Mouse (Mus musculus) urinary bladder, postnatal 14 days (tissue): ENCODE results near the gene 1700088E04Rik.

ENCODE experiments used
- DNase-seq: peaks from one replicate; pipeline ENCODE4 v3.0.0; 2021; ENCODE audit warnings: low spot score

The 1700088E04Rik gene

DNA sequence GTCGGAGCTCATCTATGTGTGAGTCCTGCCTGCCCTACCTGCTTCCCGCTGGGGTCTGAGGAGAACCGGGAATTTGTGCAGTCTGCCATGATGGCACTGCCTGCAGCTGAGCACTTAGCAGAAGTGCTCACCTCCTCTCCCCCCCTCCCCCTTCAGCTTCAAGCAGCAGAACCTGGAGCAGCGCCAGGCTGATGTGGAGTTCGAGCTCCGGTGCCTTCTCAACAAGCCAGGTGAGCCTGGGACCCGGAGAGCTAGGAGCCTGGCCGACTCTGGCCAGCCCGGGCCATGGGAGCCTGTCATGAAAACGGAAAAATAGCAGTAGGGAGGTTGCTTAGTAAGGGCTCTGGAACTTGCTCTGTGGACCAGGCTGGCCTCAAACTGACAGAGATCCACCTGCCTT, 10.3 kb downstream of the 1700088E04Rik start:
- peak; percentile 53 for DNase-seq

DNA sequence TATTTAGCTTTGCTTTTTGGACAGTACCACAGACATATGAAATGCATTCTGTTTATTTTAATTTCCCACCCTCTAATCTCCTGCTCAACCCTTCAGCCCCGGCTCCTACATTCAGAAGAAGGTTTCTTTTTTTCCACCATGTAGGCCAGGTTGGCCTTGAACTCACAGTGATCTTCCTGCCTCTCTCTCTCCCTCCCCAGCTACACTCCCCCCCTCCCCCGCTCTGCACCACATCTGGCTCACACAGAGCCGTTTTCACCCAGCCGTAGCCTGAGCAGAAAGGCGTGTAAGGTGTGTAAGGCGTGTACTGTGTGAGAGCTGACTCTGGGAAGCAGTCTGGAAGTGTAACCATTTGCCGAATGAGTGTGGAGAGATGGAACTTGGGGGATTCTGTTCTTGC, 11.7 kb downstream of the 1700088E04Rik start:
- no peak for DNase-seq

DNA sequence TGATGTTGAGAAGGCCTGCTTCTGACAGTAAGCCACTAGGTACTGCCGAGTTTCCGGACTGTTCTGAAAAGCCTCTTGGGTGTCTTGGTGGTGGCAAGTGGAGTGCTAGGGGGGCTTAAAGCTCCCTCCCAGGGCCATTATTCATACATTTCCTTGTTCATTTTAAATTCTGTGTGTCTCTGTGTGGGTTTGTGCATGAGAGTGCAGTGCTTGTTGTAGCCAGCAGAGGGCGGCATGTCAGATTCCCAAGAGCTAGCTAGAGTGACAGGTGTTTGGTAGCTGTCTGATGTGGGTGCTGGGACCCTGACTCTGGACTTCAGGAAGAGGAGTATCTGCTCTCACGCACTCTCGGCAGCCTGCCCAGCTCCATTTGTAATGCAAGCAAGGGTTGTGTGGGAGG, 12.8 kb downstream of the 1700088E04Rik start:
- no peak for DNase-seq

DNA sequence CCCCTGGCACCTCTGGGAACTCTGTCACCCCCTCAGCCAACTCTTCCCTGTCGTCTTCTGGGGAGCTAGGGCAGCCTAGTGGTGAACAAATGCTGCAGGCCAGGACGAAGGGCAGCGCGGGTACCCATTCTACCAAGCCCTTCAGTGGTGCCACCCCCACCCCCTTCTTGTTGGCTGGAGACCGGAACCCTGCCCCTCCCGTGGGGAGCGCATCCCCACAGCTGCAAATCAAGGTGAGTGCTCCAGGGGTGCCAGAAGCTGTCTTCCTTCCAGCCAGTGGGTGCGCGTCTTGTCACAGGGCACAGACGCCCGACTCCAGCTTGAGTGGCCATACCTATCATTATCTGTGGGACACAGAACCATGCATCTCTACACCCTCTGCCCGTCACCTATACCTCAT, 14.0 kb downstream of the 1700088E04Rik start:
- no peak for DNase-seq

DNA sequence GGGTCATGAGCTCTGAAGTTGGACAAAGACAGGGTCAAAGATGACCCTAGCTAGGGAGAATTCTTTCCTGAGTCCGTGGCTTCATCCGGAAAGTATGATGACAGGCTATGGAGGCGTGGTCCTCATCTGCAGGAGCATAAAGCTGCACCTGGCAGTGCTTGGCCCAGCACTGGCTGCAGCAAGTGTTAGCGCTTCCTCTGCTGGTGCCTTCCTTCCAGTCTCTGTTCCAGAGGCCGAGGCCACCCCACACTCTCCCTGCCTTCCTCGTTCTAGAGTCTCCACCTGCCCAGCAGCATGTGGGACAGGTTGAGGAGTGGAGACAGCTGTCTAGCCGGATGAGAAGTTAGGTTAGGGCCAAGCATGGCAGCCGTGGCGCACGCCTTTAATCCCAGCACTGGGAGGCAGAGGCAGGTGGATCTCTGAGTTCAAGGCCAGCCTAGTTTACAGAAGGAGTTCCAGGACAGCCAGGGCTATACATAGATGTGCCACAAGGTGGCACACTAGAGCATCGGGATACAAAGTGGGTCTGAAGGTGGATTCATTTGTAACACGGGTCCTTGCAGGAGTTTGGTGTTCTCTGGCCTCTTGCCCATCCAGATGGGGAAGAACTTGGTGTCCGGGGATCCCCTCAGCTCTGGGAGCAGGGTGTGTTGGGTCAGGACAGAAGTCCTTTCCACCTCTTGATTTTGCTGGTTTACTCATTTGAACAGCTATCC, 14.7 kb downstream of the 1700088E04Rik start:
- DNase-seq = peak; percentile 68

DNA sequence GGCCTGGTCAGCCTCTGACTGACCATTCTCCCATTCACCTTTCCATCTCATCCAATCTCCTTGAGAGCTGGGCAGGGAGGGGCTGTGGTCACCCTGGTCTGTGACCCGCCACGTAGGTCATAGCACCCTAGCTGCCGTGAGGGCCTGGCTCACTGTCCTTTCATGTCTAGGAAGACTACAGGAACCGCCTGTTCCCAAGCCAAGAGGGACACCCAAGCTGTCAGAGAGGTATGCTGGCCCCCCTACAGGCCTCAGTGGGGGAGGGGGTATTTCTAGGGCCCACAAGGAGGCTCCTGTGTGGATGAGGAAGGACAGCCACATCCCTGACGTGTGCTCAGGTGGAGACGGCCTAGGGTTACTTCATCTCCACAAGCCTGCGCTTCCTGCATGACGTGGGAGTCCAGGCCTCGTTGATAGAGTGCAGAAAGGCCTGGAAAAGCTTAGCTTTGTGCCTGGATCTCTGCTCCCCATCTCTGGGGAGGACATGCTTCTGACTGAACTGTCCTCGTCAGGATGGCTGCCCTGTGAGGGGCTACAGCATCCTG, 16.6 kb downstream of the 1700088E04Rik start:
- no peak for DNase-seq

DNA sequence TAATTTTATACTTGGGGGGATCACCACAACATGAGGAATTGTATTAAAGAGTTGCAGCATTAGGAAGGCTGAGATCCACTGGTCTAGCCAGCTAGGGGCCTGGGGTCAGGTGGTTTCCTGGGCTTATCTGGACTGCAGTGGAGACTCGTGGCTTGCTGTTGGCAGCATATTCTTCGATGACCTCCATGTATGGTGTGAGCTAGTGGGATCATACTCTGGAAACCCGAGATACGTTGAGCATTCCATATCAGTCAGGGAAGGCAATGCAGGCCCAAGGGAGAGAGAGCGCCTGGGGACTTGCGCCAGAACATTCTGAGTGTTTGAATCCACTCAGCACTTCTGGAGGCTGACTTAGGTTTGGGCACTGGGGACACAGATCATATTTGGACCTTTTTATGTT, 17.3 kb downstream of the 1700088E04Rik start:
- DNase-seq = no peak

DNA sequence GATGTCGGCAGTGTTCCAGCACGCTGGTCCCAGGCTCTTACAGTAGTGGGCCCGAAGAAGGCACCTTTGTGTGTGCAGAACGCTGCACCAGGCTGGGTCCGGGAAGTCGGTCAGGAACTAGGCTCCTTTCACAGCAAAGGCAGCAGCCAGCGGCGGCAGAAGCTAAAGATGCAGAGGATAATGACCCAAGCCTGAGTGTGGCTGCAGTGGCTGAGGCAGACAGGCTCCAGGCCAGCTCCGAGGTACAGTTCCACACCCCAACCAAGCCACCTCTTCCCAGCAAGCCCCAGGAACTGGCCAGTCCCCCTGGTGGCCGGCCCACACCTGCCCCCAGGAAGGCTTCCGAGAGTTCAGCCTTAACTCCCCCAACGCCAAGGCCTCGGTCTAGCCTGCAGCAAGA, 18.5 kb downstream of the 1700088E04Rik start:
- no peak for DNase-seq

DNA sequence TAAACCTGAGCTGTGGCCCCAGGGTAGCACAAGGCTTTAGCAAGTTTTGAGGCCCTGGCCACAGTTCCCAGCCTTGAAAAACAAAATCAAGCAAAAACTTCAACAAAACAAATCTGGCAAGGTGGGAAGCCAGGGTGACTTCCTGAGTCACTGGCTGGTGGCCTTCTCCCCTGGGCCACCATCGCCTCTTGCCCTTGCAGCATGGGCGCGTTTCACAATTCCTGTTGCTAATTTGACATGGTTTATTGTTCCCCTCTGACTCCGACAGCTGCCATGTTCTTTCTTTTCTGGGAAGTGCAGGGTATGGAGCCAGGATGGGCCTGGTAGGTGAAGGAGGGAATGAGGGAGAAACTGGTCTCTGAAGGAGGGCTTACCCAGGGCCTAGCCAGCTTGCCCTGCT, 18.9 kb downstream of the 1700088E04Rik start:
- DNase-seq = no peak

DNA sequence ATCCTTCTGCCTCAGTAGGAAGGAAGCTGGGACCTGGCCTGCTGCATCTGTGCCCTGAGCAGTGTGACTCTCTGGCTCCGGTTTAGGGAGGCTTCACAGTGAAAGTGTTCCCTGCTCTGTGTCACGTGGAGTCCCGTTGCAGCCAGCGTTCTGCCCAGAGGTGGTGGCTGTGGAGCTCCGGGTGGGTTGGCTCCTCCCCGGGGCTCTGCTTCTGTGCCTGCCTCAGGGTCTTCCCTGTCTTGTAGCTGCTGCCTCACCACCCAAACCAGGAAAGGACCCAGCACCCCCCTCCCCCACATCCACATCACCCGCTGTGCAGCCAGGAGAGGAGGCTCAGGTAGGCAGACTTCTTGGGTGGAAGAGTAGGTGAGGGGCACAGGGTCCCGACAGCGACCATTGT, 21.6 kb downstream of the 1700088E04Rik start:
- no peak for DNase-seq

DNA sequence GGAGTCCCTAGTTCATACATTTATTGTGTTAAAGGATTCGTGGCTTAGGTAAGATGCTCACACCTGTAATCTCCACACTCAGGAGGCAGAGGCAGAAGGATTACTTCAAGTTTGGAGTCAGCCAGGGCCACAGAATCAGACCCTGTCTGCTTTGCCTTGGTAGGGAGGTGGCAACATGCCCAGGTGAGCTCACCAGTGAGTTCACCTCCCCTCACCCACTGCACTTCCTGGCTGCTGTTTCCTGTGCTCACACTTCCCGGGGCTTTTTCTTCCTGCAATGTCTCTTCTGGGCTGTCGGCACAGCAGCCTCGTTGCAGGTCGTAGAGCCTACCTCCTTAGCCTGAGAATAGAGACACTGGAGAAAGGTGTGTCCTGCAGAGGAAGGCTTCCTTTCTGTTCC, 25.8 kb downstream of the 1700088E04Rik start:
- DNase-seq = no peak

DNA sequence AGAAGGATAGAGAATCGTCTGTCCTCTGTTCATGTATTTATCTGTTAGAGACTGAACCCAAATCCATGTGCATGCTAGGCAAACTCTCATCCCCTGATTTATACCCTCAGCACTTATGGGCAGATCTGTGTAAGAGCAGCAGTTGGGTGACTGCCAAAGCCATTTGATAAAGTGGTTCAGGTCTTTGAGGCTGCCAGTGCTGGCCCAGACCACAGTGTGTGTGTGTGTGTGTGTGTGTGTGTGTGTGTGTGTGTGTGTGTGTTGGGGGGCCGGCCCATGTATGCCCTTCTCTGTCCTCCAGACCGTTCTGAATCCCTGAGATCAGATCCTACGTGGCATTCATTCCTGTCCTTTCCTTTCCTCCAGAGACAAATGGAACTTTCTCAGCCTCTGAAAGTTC, 29.3 kb downstream of the 1700088E04Rik start:
- no peak for DNase-seq

DNA sequence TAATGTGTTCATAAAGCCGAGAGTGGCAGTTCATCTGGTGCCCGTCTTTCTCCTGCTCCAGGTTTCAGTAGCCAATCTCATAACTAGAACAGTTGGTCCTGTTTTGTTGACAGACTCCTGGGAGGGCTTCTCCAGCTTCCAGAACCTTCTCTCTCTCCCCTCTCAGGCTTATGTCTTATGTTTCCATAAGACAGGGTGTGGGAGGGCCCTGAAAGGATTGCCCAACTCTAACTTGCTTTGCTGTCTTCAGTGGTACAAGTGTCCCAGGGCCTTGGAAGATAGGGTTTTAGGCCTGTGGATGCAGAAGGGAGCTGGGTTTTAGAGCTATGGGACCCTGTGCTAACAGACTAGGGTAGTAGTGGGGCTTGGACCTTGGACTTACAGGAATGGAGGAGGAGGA, 30.5 kb downstream of the 1700088E04Rik start:
- no peak for DNase-seq

DNA sequence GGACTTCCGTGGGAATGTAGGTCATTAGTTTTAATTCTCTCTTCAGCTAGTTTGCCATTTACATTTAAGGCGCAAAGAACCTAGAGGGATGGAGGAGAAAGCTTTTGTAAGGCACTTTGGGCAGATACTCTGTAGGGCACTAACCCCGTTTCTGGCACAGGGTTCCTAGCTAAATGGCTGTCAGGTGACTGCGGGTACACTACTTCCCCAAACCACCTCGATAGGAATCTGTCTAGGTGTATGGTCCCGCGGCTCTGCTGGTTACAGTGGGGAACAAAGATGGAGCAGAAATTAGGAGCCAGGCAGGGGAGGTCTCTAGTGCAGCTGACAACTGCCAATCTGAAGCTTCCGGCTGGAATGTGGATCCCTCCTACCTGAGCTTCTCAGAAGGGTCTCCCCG, 31.0 kb downstream of the 1700088E04Rik start:
- no peak for DNase-seq

DNA sequence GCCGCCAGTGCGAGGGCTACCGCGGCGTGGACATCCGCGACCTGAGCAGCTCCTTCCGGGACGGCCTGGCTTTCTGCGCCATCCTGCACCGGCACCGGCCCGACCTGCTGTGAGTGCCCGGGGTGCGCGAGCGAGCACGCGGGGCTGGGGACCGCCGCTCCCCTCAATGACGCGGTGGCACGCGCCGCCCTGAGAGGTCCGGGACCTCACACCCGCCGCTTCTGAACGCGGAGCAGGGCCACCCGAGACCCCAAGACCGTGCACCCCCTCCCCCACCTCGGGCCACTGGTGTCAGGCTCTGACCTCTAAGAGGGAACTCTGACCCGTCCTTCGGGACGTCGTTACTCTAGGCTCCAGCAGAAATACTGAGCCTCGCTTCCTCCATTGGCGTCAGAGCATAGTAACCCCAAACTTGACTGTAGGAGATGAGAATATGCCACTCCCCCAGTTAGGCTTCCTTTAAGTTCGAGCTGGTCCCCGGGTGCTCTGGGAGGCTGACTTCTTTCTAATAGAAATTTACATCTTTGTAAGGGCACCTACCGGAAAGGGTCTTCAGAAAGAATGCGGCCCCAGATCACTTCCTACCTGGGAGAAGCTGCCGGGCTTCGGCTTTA, 31.6 kb downstream of the 1700088E04Rik start:
- DNase-seq = no peak

DNA sequence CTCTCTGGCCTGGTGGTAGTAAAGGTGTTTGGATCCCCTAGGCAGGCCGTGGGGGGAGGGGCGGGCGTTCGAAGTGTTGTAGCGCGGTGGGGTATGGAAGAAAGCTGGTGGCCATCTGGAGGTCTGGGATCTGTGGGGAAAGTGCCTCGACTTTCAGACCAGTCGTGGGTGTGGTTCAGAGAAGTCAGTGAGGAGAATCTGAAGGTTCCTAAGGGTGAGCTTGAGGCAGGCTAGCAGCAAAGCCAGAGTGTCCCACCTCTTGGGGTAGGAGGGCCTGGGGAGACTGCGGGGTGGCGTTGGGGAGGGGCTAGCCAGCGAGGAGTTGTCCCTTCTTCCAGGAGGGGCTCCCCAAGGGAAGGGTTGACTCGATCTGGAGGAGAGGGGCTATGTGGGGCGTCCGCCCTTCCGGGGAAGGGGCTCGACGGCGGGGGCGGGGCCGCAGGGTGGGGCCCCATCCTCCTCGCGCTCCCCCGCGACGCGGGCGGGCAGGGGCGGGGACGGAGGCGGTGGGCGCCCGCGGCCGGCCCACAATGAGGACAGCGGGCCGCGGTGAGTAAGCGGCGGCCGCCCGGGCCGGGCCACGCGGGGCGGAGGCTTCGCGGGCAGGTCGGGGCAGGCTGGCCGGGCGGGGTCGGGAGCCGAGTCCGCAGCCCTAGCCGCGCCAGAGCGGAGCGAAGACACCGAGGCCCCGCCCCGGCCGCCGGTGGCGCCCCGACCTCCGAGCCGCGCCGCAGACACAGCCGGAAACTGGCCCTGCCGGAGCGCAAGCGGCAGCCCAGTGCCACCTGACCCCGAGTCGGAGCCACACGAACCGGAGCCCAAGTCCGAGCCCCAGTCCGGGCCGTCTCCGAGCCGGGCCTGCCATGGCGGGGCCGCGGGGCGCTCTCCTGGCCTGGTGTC, 32.4 kb downstream of the 1700088E04Rik start, which contains the start of gene Micall1:
Micall1 (plus strand) TSS at position 478 of the 900 bp plus-strand sequence.
- DNase-seq = peak; percentile 88

DNA sequence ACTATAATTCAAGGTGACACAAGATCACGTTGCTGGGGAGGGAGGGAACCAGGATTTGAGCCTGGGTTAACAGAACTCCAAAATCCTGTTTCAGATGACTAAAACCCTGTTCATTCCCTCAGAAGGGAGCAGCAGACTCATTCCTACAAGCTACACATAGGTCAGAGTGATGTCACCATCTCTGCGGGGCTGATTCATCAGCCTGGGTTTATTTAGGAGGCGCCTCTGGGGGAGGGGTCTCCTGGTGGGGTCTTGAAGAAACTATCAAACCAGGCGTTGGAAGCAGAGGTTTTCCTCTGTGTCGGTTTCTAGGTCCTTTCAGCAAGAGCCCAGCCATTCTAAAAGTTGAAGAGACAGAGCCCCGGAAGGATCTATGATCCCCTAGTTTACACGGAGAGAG, 33.1 kb downstream of the 1700088E04Rik start:
- no peak for DNase-seq

DNA sequence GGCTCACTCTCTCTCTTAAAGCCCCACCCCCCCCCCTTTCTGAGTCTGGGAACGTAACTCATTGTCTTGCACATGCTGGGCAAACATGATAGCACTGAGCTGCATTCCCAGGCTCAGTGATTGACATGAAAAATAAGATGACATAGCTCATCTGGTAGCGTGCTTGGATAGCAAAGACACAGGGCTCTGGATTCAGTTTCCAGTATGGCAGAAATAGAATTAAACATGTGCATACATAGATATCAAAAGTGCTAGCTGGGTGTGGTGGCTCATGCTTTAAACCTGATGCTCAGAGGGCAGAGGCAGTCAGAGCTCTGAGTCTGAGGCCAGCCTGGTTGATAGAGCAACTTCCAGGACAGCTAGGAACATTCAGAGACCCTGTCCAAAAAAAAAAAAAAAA, 35.2 kb downstream of the 1700088E04Rik start:
- no peak for DNase-seq

DNA sequence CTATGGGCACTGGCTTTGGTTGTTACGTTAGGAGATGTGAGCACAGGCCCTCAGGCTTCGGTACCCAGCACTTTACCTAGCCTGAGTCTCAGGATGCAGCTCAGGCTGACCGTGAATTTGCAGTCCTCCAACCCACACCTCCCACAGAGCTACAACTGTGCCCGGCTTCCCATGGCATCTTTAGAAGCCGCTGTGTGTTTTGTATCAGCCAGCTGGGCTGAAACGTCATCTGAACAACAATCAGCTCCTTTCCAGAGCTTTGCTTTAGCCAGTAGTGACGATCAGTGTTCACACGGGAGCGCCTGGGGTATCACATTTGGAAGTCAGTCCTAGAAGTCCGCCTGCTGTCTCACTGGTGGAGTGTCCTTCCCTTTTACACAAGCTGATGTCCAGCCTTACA, 37.8 kb downstream of the 1700088E04Rik start:
- no peak for DNase-seq

DNA sequence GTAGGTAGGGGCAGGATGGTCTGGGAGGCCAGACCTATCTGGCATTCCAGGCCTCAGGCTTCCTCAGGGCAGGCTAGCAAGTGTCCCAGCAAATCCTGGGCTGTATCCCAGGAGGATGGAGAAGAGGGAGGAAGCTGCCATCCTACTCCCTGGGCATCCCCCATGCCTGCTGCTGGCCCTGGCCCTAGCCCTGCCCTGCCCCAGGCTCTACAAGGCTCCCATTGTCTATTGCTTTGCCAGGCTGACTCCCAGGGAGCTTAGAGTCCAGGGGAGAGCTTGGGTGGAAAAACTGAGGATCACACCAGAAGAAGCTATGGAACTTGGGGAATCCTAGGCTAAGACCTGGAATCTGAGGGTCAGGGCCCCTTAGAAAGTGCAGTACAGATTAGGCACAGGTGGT, 39.5 kb downstream of the 1700088E04Rik start:
- no peak for DNase-seq

DNA sequence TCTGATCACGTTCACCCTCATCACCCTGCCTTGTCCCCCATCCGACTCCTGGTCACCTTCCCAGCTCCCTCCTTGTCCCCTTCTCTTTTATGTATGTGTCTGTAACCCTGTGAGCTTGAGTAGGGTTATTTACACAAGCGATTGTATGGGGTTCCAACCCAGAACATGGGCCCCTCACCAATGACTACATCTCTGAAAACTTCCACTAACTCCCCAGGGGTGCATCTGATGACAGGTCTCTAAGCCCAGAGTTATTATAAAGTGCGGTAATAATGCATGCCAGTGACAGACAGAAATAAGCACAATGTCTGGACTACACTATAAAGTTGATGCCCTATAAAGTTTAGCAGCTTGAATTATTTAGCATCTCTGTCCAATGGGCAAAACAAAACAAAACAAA, 40.7 kb downstream of the 1700088E04Rik start:
- no peak for DNase-seq

DNA sequence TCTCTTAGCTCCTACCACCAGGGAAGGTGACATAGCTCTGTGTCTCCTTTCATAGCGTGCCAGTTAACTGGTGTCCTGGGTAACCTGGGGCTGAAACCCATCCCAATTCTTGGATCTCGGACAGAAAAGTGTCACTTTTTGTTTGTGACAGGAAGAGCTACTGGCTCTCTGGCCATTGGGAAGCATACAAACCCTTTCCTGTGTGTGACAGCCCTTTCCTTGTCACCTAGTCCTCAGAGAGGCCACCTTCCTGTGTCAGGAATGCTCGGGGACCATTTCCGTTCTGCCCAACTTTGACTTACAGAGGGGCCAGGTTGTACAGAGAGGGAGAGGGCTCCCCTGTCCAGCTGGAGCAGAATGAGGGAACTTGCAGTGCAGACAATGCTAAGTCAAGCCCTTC, 41.6 kb downstream of the 1700088E04Rik start:
- DNase-seq = no peak

DNA sequence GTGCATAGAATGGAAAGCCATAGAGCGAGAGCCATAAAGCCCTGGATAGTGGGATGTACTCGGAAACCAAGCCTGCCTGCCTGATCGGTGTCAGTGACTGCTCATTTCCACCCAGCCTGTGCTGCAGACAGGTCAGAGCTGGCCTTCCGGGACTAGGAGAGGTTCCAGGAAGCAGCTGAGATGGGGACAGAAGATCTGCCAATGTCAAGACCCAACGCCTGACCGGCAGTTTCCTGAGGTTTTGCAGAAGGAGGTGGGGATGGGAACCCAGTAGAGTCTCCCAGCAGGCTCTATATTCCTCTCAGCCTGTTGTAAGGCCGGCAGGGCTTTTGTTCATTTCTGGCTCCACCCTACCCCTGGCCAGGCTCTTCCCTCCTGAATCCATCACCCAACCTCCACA, 42.2 kb downstream of the 1700088E04Rik start:
- DNase-seq = peak; percentile 29
